Mouse (Mus musculus) lung, postnatal 0 days (tissue): Measurements from ENCODE around the gene Raver1. TPM values are rescaled to one million over a fixed set of nuclear protein-coding genes. Genes with fewer than 3 reads are reported as not detected.
A peak's percentile ranks its signal among the peaks of the same experiment; 100 is the strongest.

ENCODE experiments used
- ATAC-seq: fragments of 200-750 bp; cut with Nextera tagmentation; 2 replicates; pipeline ENCODE4 v1.8.0; 2017; ENCODE audit warnings: moderate library complexity
- DNase-seq: peaks from one replicate; pipeline ENCODE4 v3.0.0-alpha.2; 2016; ENCODE audit warnings: low spot score
- H3K27ac ChIP-seq: fragments of 300-500 bp; sonication (generic); 2 replicates; pipeline ENCODE4 v1.5.1; 2014; ENCODE audit warnings: antibody characterized with exemption, mild to moderate bottlenecking, low read length, mixed read lengths
- H3K27me3 ChIP-seq: fragments of 300-500 bp; sonication (generic); replicated peaks from 2 replicates; pipeline ENCODE4 v1.6.1; 2014; ENCODE audit warnings: low read length, mixed read lengths; ENCODE audit not compliant: insufficient read depth
- H3K36me3 ChIP-seq: fragments of 300-500 bp; sonication (generic); 2 replicates; pipeline ENCODE4 v1.6.1; 2014; ENCODE audit warnings: low read length, mixed read lengths; ENCODE audit not compliant: insufficient read depth
- H3K4me1 ChIP-seq: fragments of 300-500 bp; sonication (generic); 2 replicates; pipeline ENCODE4 v1.6.1; 2014; ENCODE audit warnings: antibody characterized with exemption, low read depth, low read length, mixed read lengths; ENCODE audit not compliant: insufficient read depth
- H3K4me2 ChIP-seq: fragments of 300-500 bp; sonication (generic); replicated peaks from 2 replicates; pipeline ENCODE4 v1.6.1; 2014; ENCODE audit warnings: low read depth, mild to moderate bottlenecking, low read length, moderate library complexity, mixed read lengths
- H3K4me3 ChIP-seq: fragments of 300-500 bp; sonication (generic); 2 replicates; pipeline ENCODE4 v1.5.1; 2014; ENCODE audit warnings: low read depth, low read length
- H3K9ac ChIP-seq: fragments of 300-500 bp; sonication (generic); replicated peaks from 2 replicates; pipeline ENCODE4 v1.6.1; 2014; ENCODE audit warnings: low read depth, mild to moderate bottlenecking
- H3K9me3 ChIP-seq: fragments of 300-500 bp; sonication (generic); 2 replicates; pipeline ENCODE4 v1.6.1; 2016; ENCODE audit warnings: low read length, mixed read lengths
- CTCF ChIP-seq: IDR thresholded peaks from 2 replicates; pipeline ENCODE4 v1.5.1; 2016; ENCODE audit warnings: antibody characterized with exemption, mild to moderate bottlenecking
- EP300 ChIP-seq: IDR thresholded peaks from 2 replicates; pipeline ENCODE4 v1.6.1; 2016; ENCODE audit warnings: antibody characterized with exemption, mild to moderate bottlenecking, control low read depth
- WGBS: fragments of 180-500 bp; shearing (Covaris S2); extraction: QIAGEN DNeasy Blood & Tissue Kit; methylation state at CpG from one replicate; pipeline ENCODE4 v1.1.7; 2014; 5-methylcytosine and 5-hydroxymethylcytosine counted together
- polyA plus RNA-seq: library from polyadenylated mRNA; unstranded; fragments of >200 nt; fragmentation: Nextera tagmentation; extraction: Ambion mirVana; gene quantifications from 2 replicates; pipeline ENCODE4 v1.2.1, GENCODE M21; 2015

Gene Raver1
- polyA plus RNA-seq, 1 experiment from 2014 or later: 16.8 TPM

- no peaks in the 10 kb centered on the region for H3K27me3 ChIP-seq
- H3K9ac ChIP-seq: no peak overlapping the region
- no peaks in the 10 kb centered on the region for H3K4me1 ChIP-seq
- no peaks in the 10 kb centered on the region for H3K9me3 ChIP-seq
- ATAC-seq: no peak
- no peak for DNase-seq
- H3K4me3 ChIP-seq: no peak overlapping the region
- H3K36me3 ChIP-seq: no peaks in the 10 kb centered on the region
- WGBS: 44% methylated on average over 23 of the region's 23 CpGs
- TF ChIP-seq EP300 (no peak), CTCF (no peak)
- H3K4me2 ChIP-seq: no peak overlapping the region
- H3K27ac ChIP-seq: no peak overlapping the region
These were observed 15.9 kb upstream of the Raver1 start for GRCm38 (mm10) chr9:21107607-21108237.

GRCm38 (mm10) chr9:21105760-21106564 lies 14.2 kb upstream of the Raver1 start:
- H3K4me3 ChIP-seq: no peak overlapping the region
- 76% methylated on average over 5 of the region's 5 CpGs for WGBS
- ATAC-seq: no peak

GRCm38 (mm10) chr9:21104814-21105213 lies 13.0 kb upstream of the Raver1 start:
- Histone ChIP-seq H3K9me3 (no peaks in the 10 kb centered on the region), H3K27me3 (no peaks in the 10 kb centered on the region), H3K4me3 (no peak overlapping the region), H3K4me1 (no peaks in the 10 kb centered on the region), H3K9ac (no peak overlapping the region), H3K27ac (no peak overlapping the region), H3K4me2 (no peak overlapping the region), H3K36me3 (no peaks in the 10 kb centered on the region)
- DNase-seq (no peak), ATAC-seq (no peak)
- 89% methylated on average over 6 of the region's 6 CpGs for WGBS
- TF ChIP-seq CTCF (no peak), EP300 (no peak)

More at GRCm38 (mm10) chr9:21105760-21106564, 14.2 kb upstream of the Raver1 start:
- DNase-seq: no peak
- no peaks in the 10 kb centered on the region for H3K36me3 ChIP-seq
- no peak overlapping the region for H3K9ac ChIP-seq
- no peak overlapping the region for H3K27ac ChIP-seq
- no peaks in the 10 kb centered on the region for H3K27me3 ChIP-seq
- no peaks in the 10 kb centered on the region for H3K9me3 ChIP-seq
- H3K4me1 ChIP-seq: no peaks in the 10 kb centered on the region
- no peak for TF ChIP-seq EP300
- TF ChIP-seq CTCF: no peak
- no peak overlapping the region for H3K4me2 ChIP-seq

GRCm38 (mm10) chr9:21102076-21102475 lies 10.3 kb upstream of the Raver1 start:
- Histone ChIP-seq H3K4me3 (no peak overlapping the region), H3K27ac (no peak overlapping the region), H3K27me3 (no peaks in the 10 kb centered on the region), H3K4me1 (no peaks in the 10 kb centered on the region), H3K36me3 (no peaks in the 10 kb centered on the region), H3K9ac (no peak overlapping the region), H3K9me3 (no peaks in the 10 kb centered on the region), H3K4me2 (no peak overlapping the region)
- 87% methylated on average over 2 of the region's 2 CpGs for WGBS
- ATAC-seq (no peak), DNase-seq (no peak)
- TF ChIP-seq EP300: no peak
- no peak for TF ChIP-seq CTCF

GRCm38 (mm10) chr9:21100447-21101161 lies 8.8 kb upstream of the Raver1 start:
- no peaks in the 10 kb centered on the region for H3K27me3 ChIP-seq
- DNase-seq (no peak), ATAC-seq (no peak)
- no peaks in the 10 kb centered on the region for H3K9me3 ChIP-seq
- no peaks in the 10 kb centered on the region for H3K36me3 ChIP-seq
- WGBS: 33% methylated on average over 15 of the region's 15 CpGs
- no peak overlapping the region for H3K9ac ChIP-seq
- H3K4me2 ChIP-seq: no peak overlapping the region
- no peak for TF ChIP-seq CTCF
- TF ChIP-seq EP300: no peak
- H3K4me3 ChIP-seq: no peak overlapping the region
- H3K27ac ChIP-seq: no peak overlapping the region
- no peaks in the 10 kb centered on the region for H3K4me1 ChIP-seq

GRCm38 (mm10) chr9:21097793-21098192 lies 6.0 kb upstream of the Raver1 start:
- Histone ChIP-seq H3K9me3 (no peaks in the 10 kb centered on the region), H3K4me3 (no peak overlapping the region), H3K27me3 (no peaks in the 10 kb centered on the region), H3K36me3 (no peaks in the 10 kb centered on the region), H3K27ac (no peak overlapping the region), H3K4me2 (no peak overlapping the region), H3K9ac (no peak overlapping the region), H3K4me1 (no peaks in the 10 kb centered on the region)
- ATAC-seq (no peak), DNase-seq (peak; percentile 14)
- 69% methylated on average over 8 of the region's 8 CpGs for WGBS
- TF ChIP-seq EP300 (no peak), CTCF (no peak)
